Mouse (Mus musculus): Measurements from ENCODE around the gene Kctd17. TPM values are rescaled to one million over a fixed set of nuclear protein-coding genes. Genes with fewer than 3 reads are reported as not detected.

Kctd17 gene
- total and polyA plus RNA-seq, 3 experiments = 0.04 to 0.05 TPM; not detected in 1

DNA sequence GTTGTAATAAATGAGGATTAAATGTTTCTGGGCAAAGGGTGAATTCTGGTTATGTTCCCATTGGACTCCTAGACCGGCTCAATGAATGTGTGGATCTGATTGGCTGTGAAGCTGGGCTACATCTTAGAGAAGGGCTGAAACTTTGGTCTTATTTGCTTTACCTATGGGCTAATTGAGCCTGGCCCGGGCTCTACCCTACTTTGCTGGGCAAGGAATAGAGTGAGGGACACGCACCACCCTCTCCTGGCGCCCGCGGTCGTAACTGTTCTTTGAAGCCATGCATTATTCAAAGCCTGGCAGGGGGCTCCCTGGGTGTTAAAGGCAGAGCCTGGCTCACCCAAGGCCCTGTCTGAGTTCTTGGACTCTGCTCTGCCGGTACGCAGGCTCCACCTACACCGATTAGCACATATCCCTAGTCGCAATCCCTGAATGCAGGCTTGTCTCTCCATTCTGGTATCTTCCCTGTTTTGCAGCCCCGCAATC is 18.8 kb upstream of the Kctd17 start:
- DNase-seq (ENCODE audit: low spot score) = no peak
- TF ChIP-seq GATA2 (IDR thresholded peaks at IDR 0.05; ENCODE audit: borderline replicate concordance, low read depth, low read length) (no peak), TAL1 (conservative IDR thresholded peaks at IDR 0.05; ENCODE audit: low read depth, low read length) (no peak), GATA1 (IDR thresholded peaks at IDR 0.05; ENCODE audit: borderline replicate concordance, low read length) (no peak), CTCF (IDR thresholded peaks at IDR 0.05; ENCODE audit: low read depth, low read length) (no peak), POLR2AphosphoS5 (IDR thresholded peaks at IDR 0.05; ENCODE audit: insufficient replicate concordance, low read depth, low read length) (no peak)
- ATAC-seq (ENCODE audit: extremely low read depth, insufficient number of reproducible peaks, low FRiP score, poor library complexity, severe bottlenecking) = no peak
- H3K27me3 ChIP-seq (ENCODE audit: insufficient read depth, low read length) = peaks cover 17% of the 10 kb centered on the region
- H3K4me1 ChIP-seq (ENCODE audit: insufficient read depth, low read depth, low read length) = peaks cover 70% of the 10 kb centered on the region
- H3K4me3 ChIP-seq (ENCODE audit: low read depth, low read length) = no peak overlapping the region
- peaks cover 5% of the 10 kb centered on the region for H3K9me3 ChIP-seq (replicated peaks)
- H3K36me3 ChIP-seq (replicated peaks) = peaks cover 45% of the 10 kb centered on the region

DNA sequence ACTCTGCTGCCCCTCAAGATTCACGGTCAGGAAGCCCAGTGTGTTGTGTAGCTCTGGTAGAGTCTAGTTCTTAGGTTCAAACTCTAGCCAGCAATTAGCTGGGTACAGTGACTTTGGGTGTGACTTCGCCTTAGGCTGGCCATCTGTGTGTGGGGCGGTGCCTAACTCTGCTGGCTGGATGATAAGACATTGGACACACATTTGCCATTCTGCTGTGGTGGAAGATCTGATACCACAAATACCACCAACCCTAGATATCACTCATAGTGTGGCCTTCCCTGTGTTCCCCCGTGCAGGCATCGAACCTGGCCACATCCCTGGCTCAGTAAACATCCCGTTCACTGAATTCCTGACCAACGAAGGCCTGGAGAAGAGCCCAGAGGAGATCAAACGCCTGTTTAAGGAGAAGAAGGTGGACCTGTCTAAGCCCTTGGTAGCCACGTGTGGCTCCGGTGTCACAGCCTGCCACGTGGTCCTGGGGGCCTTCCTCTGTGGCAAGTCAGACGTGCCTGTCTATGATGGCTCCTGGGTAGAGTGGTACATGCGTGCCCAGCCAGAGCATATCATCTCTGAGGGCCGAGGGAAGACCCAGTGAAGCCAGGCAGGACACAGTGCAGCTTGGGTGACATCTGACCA is 15.2 kb upstream of the Kctd17 start:
- Histone ChIP-seq H3K4me1 (ENCODE audit: insufficient read depth, low read depth, low read length) (peaks cover 56% of the 10 kb centered on the region), H3K27me3 (ENCODE audit: insufficient read depth, low read length) (peaks cover 5% of the 10 kb centered on the region), H3K36me3 (replicated peaks) (peaks cover 47% of the 10 kb centered on the region), H3K4me3 (ENCODE audit: low read depth, low read length) (peak overlapping the region; percentile 60; the same call in 1 of the 2 replicates), H3K9me3 (replicated peaks) (peaks cover 5% of the 10 kb centered on the region)
- DNase-seq (ENCODE audit: low spot score) (peak; percentile 79), ATAC-seq (ENCODE audit: extremely low read depth, insufficient number of reproducible peaks, low FRiP score, poor library complexity, severe bottlenecking) (peak; percentile 88)
- TF ChIP-seq GATA1 (IDR thresholded peaks at IDR 0.05; ENCODE audit: borderline replicate concordance, low read length) (no peak), TAL1 (conservative IDR thresholded peaks at IDR 0.05; ENCODE audit: low read depth, low read length) (peak; percentile 96)

DNA sequence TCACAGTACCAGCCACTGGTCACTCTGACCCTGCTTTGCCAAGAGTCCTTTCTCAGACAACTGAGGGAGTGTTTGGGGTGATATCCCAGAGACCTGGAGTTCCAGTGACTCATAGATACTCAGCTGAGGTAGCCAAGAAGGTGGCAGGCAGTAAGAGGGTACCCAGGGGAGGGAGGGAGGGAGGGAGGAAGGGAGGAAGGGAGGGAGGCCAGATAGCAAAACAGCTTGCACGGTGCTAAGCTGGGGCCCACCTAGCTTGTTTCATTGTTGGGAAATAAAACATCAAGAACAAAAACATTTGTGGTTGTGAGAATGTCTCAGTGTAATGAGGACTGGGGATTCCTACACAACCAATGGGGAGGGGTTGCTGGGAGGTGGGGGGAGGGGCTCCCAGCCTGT is 14.6 kb upstream of the Kctd17 start:
- DNase-seq (ENCODE audit: low spot score) (no peak), ATAC-seq (ENCODE audit: extremely low read depth, insufficient number of reproducible peaks, low FRiP score, poor library complexity, severe bottlenecking) (no peak)
- peaks cover 9% of the 10 kb centered on the region for H3K27me3 ChIP-seq (ENCODE audit: insufficient read depth, low read length)
- H3K9me3 ChIP-seq (replicated peaks) = peaks cover 5% of the 10 kb centered on the region
- peaks cover 43% of the 10 kb centered on the region for H3K36me3 ChIP-seq (replicated peaks)
- H3K4me3 ChIP-seq (ENCODE audit: low read depth, low read length) = peak overlapping the region; percentile 60; the same call in 1 of the 2 replicates
- TF ChIP-seq CTCF (IDR thresholded peaks at IDR 0.05; ENCODE audit: low read depth, low read length) (no peak), TAL1 (conservative IDR thresholded peaks at IDR 0.05; ENCODE audit: low read depth, low read length) (no peak), GATA1 (IDR thresholded peaks at IDR 0.05; ENCODE audit: borderline replicate concordance, low read length) (no peak), GATA2 (IDR thresholded peaks at IDR 0.05; ENCODE audit: borderline replicate concordance, low read depth, low read length) (no peak), POLR2AphosphoS5 (IDR thresholded peaks at IDR 0.05; ENCODE audit: insufficient replicate concordance, low read depth, low read length) (no peak)
- peaks cover 54% of the 10 kb centered on the region for H3K4me1 ChIP-seq (ENCODE audit: insufficient read depth, low read depth, low read length)

DNA sequence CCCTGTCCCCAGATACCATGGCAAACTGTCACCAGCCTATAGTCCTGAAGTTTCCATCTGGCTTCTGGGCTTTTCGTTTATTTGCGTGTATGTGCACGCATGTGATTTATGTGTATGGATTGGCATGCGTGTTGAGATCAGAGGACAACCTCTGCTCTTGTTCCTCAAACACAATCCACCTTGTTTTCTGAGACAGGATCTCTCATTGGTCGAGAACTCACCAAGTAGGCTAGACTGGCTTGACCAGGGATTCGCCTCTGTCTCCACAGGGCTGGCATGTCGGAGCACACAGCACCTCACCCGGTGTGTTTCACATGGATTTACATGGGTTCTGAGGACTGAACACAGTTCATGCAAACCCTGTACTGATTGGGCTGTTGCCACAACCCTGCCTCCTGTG is 14.2 kb upstream of the Kctd17 start:
- Histone ChIP-seq H3K9me3 (replicated peaks) (peaks cover 5% of the 10 kb centered on the region), H3K4me3 (ENCODE audit: low read depth, low read length) (no peak overlapping the region), H3K36me3 (replicated peaks) (peaks cover 40% of the 10 kb centered on the region), H3K4me1 (ENCODE audit: insufficient read depth, low read depth, low read length) (peaks cover 56% of the 10 kb centered on the region), H3K27me3 (ENCODE audit: insufficient read depth, low read length) (peaks cover 12% of the 10 kb centered on the region)
- DNase-seq (ENCODE audit: low spot score) (no peak), ATAC-seq (ENCODE audit: extremely low read depth, insufficient number of reproducible peaks, low FRiP score, poor library complexity, severe bottlenecking) (no peak)
- TF ChIP-seq POLR2AphosphoS5 (IDR thresholded peaks at IDR 0.05; ENCODE audit: insufficient replicate concordance, low read depth, low read length) (no peak), CTCF (IDR thresholded peaks at IDR 0.05; ENCODE audit: low read depth, low read length) (no peak), GATA2 (IDR thresholded peaks at IDR 0.05; ENCODE audit: borderline replicate concordance, low read depth, low read length) (no peak), GATA1 (IDR thresholded peaks at IDR 0.05; ENCODE audit: borderline replicate concordance, low read length) (no peak), TAL1 (conservative IDR thresholded peaks at IDR 0.05; ENCODE audit: low read depth, low read length) (no peak)

DNA sequence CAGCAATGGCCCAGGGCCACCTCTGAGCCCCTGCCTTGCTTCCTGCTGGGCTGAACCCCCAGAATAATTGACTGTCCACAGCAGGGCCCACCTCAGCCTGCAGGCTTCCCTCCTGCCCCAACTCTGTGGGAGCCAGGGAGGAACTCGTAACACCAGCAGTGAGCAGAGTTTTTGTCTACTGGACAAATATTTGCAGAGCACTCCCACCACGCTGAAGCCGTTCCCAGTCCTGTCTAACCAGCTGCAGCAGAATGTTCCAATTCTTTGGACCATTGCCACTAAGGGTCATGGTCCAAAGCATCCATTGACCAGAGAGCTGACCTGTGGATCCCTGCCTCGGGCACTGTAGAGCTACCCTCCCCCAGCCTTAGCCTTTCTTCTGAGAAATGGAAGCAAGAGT is 11.4 kb upstream of the Kctd17 start:
- peaks cover 27% of the 10 kb centered on the region for H3K27me3 ChIP-seq (ENCODE audit: insufficient read depth, low read length)
- H3K4me1 ChIP-seq (ENCODE audit: insufficient read depth, low read depth, low read length) = peaks cover 53% of the 10 kb centered on the region
- H3K9me3 ChIP-seq (replicated peaks) = no peaks in the 10 kb centered on the region
- TF ChIP-seq GATA1 (IDR thresholded peaks at IDR 0.05; ENCODE audit: borderline replicate concordance, low read length) = no peak
- peaks cover 18% of the 10 kb centered on the region for H3K36me3 ChIP-seq (replicated peaks)
- H3K4me3 ChIP-seq (ENCODE audit: low read depth, low read length) = no peak overlapping the region
- no peak for ATAC-seq (ENCODE audit: extremely low read depth, insufficient number of reproducible peaks, low FRiP score, poor library complexity, severe bottlenecking)
- no peak for DNase-seq (ENCODE audit: low spot score)

DNA sequence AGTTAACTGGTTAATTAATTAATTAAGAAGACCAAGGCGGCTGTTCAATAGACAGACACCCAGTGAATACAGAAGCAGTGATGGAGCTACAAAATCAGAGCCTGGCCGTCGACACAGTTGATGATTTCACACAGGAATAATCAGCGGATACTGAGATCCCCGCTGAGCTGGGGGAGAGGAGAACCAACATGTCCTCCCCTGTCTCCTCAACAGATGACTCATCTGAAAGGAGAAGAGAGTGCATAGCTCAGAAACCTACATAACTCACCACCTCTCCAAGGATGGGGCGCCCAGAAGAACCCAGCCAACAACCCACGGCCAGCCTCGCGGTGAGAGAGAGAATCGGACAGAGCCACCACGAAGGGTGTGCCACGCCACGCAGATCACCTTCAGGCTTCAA is 8.0 kb upstream of the Kctd17 start:
- H3K4me1 ChIP-seq (ENCODE audit: insufficient read depth, low read depth, low read length) = peaks cover 35% of the 10 kb centered on the region
- ATAC-seq (ENCODE audit: extremely low read depth, insufficient number of reproducible peaks, low FRiP score, poor library complexity, severe bottlenecking) (no peak), DNase-seq (ENCODE audit: low spot score) (no peak)
- no peaks in the 10 kb centered on the region for H3K9me3 ChIP-seq (replicated peaks)
- no peak overlapping the region for H3K4me3 ChIP-seq (ENCODE audit: low read depth, low read length)
- TF ChIP-seq POLR2AphosphoS5 (IDR thresholded peaks at IDR 0.05; ENCODE audit: insufficient replicate concordance, low read depth, low read length) (no peak), CTCF (IDR thresholded peaks at IDR 0.05; ENCODE audit: low read depth, low read length) (no peak), GATA1 (IDR thresholded peaks at IDR 0.05; ENCODE audit: borderline replicate concordance, low read length) (no peak), GATA2 (IDR thresholded peaks at IDR 0.05; ENCODE audit: borderline replicate concordance, low read depth, low read length) (no peak), TAL1 (conservative IDR thresholded peaks at IDR 0.05; ENCODE audit: low read depth, low read length) (no peak)
- peaks cover 2% of the 10 kb centered on the region for H3K36me3 ChIP-seq (replicated peaks)
- H3K27me3 ChIP-seq (ENCODE audit: insufficient read depth, low read length) = peaks cover 55% of the 10 kb centered on the region

Measured in G1E (cell line).